ENCODE assay signal across 8 mouse cellular contexts in genomic region chrX:74312540-74313464, GRCm38 (mm10). TPM values are rescaled to one million over a fixed set of nuclear protein-coding genes. Genes with fewer than 3 reads are reported as not detected.
A peak's percentile ranks its signal among the peaks of the same experiment; 100 is the strongest.
DNase-seq lines count a peak whose midpoint lies in the region; ATAC-seq lines count a peak whose summit lies in the region.

TSS of gene Fam50a (plus strand) at chrX:74313033.

- H3K4me2 ChIP-seq in hindbrain, embryonic 15.5 days: peak within 1 kb of the TSS; percentile 75

- DNase-seq in ZHBTc4 (ENCODE audit: low read depth, low spot score): peak; percentile 93
- DNase-seq in cerebellum, postnatal 4 days (ENCODE audit: low spot score in 2 of 2): peak; percentile 65 to 81
- DNase-seq in gastrocnemius, adult 18-20 months (ENCODE audit: low spot score): peak; percentile 89
- peak; percentile 85 to 89 for DNase-seq in left cerebral cortex, adult 18-20 months (ENCODE audit: low spot score in 2 of 2)
- peak; percentile 89 to 93 for DNase-seq in lung, postnatal 4 days
- peak; percentile 91 for DNase-seq in retina, postnatal 1 day
- DNase-seq in thymus, postnatal 4 days: peak; percentile 89

- H3K4me1 ChIP-seq in hindbrain, embryonic 15.5 days (replicated peaks): peaks cover 33% of the 10 kb centered on the region

- H3K27ac ChIP-seq in hindbrain, embryonic 15.5 days (replicated peaks): peak within 1 kb of the TSS; percentile 92

- H3K27me3 ChIP-seq in hindbrain, embryonic 15.5 days: no peaks in the 10 kb centered on the region

- peak within 1 kb of the TSS; percentile 68 for H3K4me3 ChIP-seq in hindbrain, embryonic 15.5 days

- H3K36me3 ChIP-seq in hindbrain, embryonic 15.5 days: peaks cover 28% of the 10 kb centered on the region

- WGBS in hindbrain, embryonic 15.5 days: 20% methylated on average over 58 of the region's 59 CpGs

- ATAC-seq in hindbrain, embryonic 15.5 days (ENCODE audit: low FRiP score, low read depth): peak; percentile 97

- peak within 1 kb of the TSS; percentile 71 for H3K9ac ChIP-seq in hindbrain, embryonic 15.5 days

- H3K9me3 ChIP-seq in hindbrain, embryonic 15.5 days: no peaks in the 10 kb centered on the region

RNA-seq across cellular contexts. Expression of gene Fam50a, which starts in this region (rescaled TPM):
- 10 to 100 TPM; 21.1 to 27.3 TPM for total RNA-seq in gastrocnemius, adult 18-20 months (2021)
- polyA plus RNA-seq in hindbrain, embryonic 15.5 days (2015; fragmentation: Nextera tagmentation; extraction: Ambion mirVana): 57.7 and 61.0 TPM in 2 replicates
- total RNA-seq in left cerebral cortex, adult 18-20 months (2021): 10 to 100 TPM; 26.5 to 26.8 TPM

Comparison
In these comparisons a context has a peak if more than half of its experiments do, and no peak if none do; other contexts are left out.
1. Peak in every context shown above with its lines: DNase-seq, ATAC-seq, H3K4me3 ChIP-seq and H3K27ac ChIP-seq.